Mouse (Mus musculus) limb, embryonic 10.5 days (tissue): ENCODE measurements around the gene Arnt2. TPM values are rescaled to one million over a fixed set of nuclear protein-coding genes. Genes with fewer than 3 reads are reported as not detected.

Source experiments
- DNase-seq: peaks from one replicate; pipeline ENCODE4 v3.0.0-alpha.2; 2017; ENCODE audit warnings: low spot score
- H3K27ac ChIP-seq: fragments of 300-500 bp; sonication (generic); 2 replicates; pipeline ENCODE4 v1.5.1; 2016; ENCODE audit warnings: mild to moderate bottlenecking
- H3K27me3 ChIP-seq: fragments of 300-500 bp; sonication (generic); 2 replicates; pipeline ENCODE4 v1.6.1; 2016; ENCODE audit warnings: low read depth, mild to moderate bottlenecking; ENCODE audit not compliant: poor library complexity, severe bottlenecking
- H3K36me3 ChIP-seq: fragments of 300-500 bp; sonication (generic); 2 replicates; pipeline ENCODE4 v1.6.1; 2016; ENCODE audit warnings: mild to moderate bottlenecking, moderate library complexity
- H3K4me1 ChIP-seq: fragments of 300-500 bp; sonication (generic); 2 replicates; pipeline ENCODE4 v1.6.1; 2016
- H3K4me3 ChIP-seq: fragments of 300-500 bp; sonication (generic); 2 replicates; pipeline ENCODE4 v1.5.1; 2016; ENCODE audit warnings: mild to moderate bottlenecking, moderate library complexity
- H3K9me3 ChIP-seq: fragments of 300-500 bp; sonication (generic); replicated peaks from 2 replicates; pipeline ENCODE4 v1.6.1; 2016; ENCODE audit warnings: mild to moderate bottlenecking
- WGBS: fragments of 180-500 bp; shearing (Covaris S2); methylation state at CpG from one replicate; pipeline ENCODE4 v1.1.7; 2016; 5-methylcytosine and 5-hydroxymethylcytosine counted together
- polyA plus RNA-seq: library from polyadenylated mRNA; unstranded; fragments of >200 nt; fragmentation: Nextera tagmentation; extraction: Ambion mirVana; gene quantifications from 2 replicates; pipeline ENCODE4 v1.2.1, GENCODE M21; 2016

Arnt2 gene
- polyA plus RNA-seq, 1 experiment from 2014 or later, result 18.4 TPM

DNA sequence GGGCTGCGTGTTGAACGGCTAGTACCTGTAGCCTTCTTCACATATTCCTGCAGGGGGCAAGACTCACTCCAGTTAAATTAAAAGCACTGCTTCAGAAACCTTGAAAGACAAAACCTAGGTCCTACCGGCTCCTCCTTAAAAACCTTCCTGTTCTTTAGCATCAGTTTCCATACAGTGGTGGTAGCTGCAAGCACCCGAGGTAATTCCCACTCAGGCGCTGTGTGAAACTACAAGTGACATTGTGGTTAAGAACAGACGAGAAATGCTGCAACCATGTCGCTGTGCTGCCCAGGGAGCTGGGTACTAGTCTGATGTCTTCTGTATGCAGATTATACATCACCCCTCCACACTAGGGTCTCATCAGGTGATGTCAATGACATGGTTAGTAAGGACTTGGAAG lies 25.9 kb downstream of the Arnt2 start:
- Histone ChIP-seq H3K27ac (no peak overlapping the region), H3K4me1 (no peaks in the 10 kb centered on the region), H3K4me3 (no peak overlapping the region), H3K27me3 (no peaks in the 10 kb centered on the region), H3K9me3 (no peaks in the 10 kb centered on the region), H3K36me3 (no peaks in the 10 kb centered on the region)
- WGBS, result 93% methylated on average over 7 of the region's 7 CpGs
- DNase-seq, result no peak

DNA sequence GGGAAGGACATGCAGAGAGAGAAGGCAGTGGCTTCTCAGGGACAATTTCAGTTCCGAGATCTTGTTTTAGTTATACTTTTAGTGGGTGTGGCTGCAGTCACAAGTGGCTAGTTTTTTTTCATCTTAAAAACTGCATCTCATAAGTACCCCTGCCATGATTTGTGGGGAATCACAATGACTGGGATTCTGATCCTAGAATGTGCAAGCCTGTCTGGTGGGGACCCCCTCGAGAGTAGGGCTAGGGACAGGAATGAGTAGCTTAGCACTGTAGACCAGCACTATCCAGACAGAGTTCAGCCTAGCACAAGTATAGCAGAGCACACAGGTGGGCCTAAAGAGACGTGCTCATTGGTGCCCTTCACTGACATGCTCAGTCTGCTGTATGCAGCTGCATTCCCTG lies 27.6 kb downstream of the Arnt2 start:
- Histone ChIP-seq H3K36me3 (no peaks in the 10 kb centered on the region), H3K4me3 (no peak overlapping the region), H3K27me3 (no peaks in the 10 kb centered on the region), H3K9me3 (no peaks in the 10 kb centered on the region), H3K4me1 (no peaks in the 10 kb centered on the region), H3K27ac (no peak overlapping the region)
- WGBS, result 94% methylated on average over 3 of the region's 3 CpGs
- DNase-seq, result no peak

DNA sequence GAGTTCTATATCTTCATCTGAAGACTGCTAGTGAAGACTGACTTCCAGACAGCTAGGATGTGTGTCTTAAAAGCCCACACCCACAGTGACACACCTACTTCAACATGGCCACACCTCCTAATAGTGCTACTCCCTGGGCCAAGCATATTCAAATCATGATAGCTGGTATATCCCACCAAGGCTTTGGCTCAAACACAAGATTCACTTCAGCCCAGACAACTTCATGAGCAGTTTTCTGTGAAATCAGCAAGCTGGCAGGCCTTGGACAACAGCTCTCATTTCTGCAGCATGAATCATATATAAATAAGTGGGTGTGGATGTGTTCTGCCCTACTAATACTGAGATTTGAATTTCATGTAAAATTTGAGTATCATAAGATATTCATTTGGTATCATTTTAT lies 29.2 kb downstream of the Arnt2 start:
- Histone ChIP-seq H3K27ac (no peak overlapping the region), H3K4me1 (no peaks in the 10 kb centered on the region), H3K9me3 (no peaks in the 10 kb centered on the region)

DNA sequence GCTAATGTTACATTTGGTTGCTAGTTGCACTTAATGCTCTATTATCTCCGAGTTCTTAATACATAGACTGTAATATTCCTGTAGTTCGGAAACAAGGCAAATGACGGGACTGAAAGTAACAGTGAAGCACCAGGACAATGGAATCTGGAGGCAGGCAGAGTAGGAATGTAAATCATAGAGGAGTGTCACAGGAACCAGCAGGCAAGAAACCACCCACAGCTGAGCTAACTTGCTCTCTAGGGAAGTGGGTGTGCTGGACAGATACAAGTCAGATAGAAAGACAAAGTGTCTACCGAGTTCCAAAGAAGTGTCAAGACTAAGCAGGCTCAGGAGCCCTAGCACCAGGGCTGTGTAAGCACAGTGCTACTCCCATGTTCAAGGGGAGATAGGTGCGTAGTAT lies 32.6 kb downstream of the Arnt2 start:
- Histone ChIP-seq H3K27me3 (no peaks in the 10 kb centered on the region), H3K4me1 (no peaks in the 10 kb centered on the region), H3K27ac (no peak overlapping the region), H3K9me3 (no peaks in the 10 kb centered on the region), H3K36me3 (no peaks in the 10 kb centered on the region), H3K4me3 (no peak overlapping the region)
- DNase-seq, result no peak
- 77% methylated on average over 5 of the region's 5 CpGs for WGBS

More for the DNA sequence above, 29.2 kb downstream of the Arnt2 start:
- Histone ChIP-seq H3K4me3 (no peak overlapping the region), H3K27me3 (no peaks in the 10 kb centered on the region), H3K36me3 (no peaks in the 10 kb centered on the region)
- no peak for DNase-seq

DNA sequence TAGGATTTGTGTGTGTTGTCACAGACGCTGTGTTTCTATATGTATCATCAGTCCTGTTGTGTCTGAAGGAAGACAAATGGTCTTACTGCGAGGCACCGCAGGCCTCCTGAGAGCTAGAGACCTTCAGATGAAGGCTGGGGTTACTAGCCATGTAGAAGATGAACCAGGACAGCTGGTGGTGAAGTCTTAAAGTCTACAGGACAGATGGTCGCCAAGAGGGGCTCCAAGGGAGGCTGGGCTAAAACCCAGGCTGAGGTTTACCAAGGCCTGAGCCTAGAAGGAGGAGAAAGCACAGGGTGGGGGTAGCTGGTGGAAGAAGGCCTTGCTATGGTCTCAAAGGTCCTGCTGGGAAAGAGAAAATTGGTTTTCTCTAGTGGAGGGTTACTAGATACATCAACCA lies 36.3 kb downstream of the Arnt2 start:
- no peaks in the 10 kb centered on the region for H3K27me3 ChIP-seq
- DNase-seq, result no peak
- 91% methylated on average over 4 of the region's 4 CpGs for whole genome bisulfite sequencing
- no peak overlapping the region for H3K27ac ChIP-seq
- H3K4me1 ChIP-seq, result no peaks in the 10 kb centered on the region
- no peaks in the 10 kb centered on the region for H3K36me3 ChIP-seq
- H3K4me3 ChIP-seq, result no peak overlapping the region
- no peaks in the 10 kb centered on the region for H3K9me3 ChIP-seq

DNA sequence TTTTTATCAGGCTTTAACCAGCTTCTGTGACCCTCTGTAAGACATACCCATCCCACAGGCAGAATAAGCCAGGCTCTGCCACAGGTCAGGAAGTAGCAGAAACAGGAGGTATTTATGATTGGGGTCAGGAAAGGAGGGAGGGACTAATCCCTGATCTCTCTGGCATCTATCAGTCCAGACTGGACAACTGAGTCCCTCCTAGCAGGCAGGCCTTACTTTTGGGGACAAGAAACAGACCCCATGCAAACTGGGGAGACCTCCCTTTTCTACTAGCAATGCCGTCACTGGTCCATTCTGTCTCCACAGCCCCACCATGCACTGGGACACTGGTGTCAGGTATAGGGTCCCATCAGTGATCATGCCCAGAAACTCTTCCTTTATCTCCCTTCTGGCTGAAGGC lies 37.1 kb downstream of the Arnt2 start:
- H3K27ac ChIP-seq, result no peak overlapping the region
- H3K36me3 ChIP-seq, result no peaks in the 10 kb centered on the region
- 80% methylated on average over 1 of the region's 1 CpGs for WGBS
- no peaks in the 10 kb centered on the region for H3K9me3 ChIP-seq
- no peaks in the 10 kb centered on the region for H3K4me1 ChIP-seq
- H3K4me3 ChIP-seq, result no peak overlapping the region
- no peak for DNase-seq
- H3K27me3 ChIP-seq, result no peaks in the 10 kb centered on the region

DNA sequence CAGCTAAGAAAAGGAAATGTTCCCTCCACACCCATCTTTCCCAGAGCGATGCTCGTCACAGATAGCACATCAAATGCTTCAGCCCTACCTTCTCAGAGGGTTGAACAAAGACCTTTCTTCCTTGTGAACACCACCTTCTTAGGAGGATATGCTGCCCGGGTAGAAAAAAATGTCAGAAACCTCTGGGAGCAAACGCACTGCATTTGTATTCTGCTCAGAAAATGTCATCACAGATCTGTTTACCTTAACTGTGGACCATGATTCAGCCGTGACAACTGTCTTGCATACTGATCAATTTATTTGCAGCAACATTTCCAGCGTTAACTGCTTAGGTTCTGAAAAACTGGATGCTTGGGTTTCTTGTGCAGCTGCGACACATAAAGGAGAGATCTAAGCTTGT lies 37.7 kb downstream of the Arnt2 start:
- Histone ChIP-seq H3K4me1 (no peaks in the 10 kb centered on the region), H3K9me3 (no peaks in the 10 kb centered on the region), H3K27me3 (no peaks in the 10 kb centered on the region), H3K36me3 (no peaks in the 10 kb centered on the region), H3K27ac (no peak overlapping the region), H3K4me3 (no peak overlapping the region)
- DNase-seq, result no peak
- WGBS, result 92% methylated on average over 7 of the region's 7 CpGs

DNA sequence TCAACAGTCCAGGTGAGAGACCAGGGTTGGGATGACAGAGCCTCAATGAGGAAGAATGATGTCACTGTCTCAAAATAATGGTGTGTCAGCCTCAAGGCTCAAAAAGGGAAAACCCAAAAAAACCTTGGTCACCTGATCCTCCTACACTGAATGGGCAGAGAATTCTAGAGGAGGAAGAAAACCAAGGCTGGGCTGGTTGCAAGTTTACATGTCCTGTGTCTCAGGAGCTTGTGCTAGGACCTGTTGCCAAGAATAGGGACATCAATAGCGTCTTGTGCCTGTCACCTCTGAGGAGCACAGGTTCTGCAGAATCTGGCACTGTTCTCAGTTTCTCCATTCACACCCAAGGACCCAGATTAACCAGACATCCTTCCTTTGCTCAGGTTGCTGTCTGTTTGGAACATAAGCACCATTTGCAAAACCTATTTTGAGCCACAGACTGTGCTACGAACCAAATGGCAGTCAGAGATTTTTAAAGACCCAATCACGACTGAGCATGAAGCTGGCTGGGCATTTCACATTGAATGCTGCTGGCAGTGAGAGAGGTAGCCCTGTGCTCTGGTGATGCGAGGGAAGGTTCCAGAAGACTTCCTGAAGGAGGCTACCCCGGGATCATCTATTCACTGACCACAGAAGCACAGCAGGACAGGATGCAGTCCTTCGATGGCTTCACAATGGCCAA lies 38.9 kb downstream of the Arnt2 start:
- 89% methylated on average over 6 of the region's 6 CpGs for WGBS
- peaks cover 4% of the 10 kb centered on the region; the same call in 1 of the 2 replicates for H3K36me3 ChIP-seq
- H3K27ac ChIP-seq, result no peak overlapping the region
- H3K9me3 ChIP-seq, result no peaks in the 10 kb centered on the region
- DNase-seq, result no peak
- H3K27me3 ChIP-seq, result no peaks in the 10 kb centered on the region
- H3K4me3 ChIP-seq, result no peak overlapping the region
- no peaks in the 10 kb centered on the region for H3K4me1 ChIP-seq

DNA sequence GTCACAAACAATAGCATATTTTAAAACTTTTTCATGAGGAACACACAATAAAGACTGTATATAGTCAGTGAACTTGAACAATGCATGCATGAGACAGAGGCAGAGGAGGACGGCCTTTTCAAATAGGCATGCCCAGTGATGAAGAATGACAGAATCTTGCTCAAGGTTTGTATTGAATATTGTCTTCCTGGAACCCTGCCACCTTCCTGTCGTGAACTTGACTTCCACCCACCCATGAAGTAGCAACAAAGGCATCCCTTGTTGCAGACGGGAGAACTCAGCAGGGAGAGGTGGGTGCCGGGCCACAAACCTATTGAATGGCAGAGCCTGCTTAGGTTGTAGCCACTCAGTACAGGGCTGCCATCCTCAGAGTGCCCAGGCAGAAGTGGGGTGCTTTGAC lies 43.7 kb downstream of the Arnt2 start:
- Histone ChIP-seq H3K27me3 (no peaks in the 10 kb centered on the region), H3K27ac (no peak overlapping the region), H3K4me1 (no peaks in the 10 kb centered on the region), H3K4me3 (no peak overlapping the region), H3K36me3 (peaks cover 4% of the 10 kb centered on the region; the same call in 1 of the 2 replicates), H3K9me3 (no peaks in the 10 kb centered on the region)
- 89% methylated on average over 4 of the region's 4 CpGs for WGBS
- no peak for DNase-seq

DNA sequence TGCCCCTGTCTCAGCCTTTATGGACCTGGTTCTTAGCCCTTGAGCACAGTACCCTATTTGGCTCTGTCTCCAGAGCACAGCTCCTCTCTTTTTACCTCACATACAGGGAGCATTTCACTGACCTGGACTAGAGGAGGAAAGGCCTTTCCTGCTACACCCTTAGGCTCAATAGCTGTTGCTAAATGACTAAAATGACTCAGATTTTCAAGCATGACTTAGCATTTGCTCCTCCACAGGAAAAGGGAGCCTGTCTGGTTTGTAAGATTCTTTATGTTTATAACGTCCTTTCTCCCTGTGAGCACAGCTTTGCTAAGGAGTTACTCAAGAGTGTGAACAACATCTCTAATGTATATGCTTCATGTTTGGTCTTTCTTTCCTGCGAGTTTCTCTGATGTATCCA lies 47.3 kb downstream of the Arnt2 start:
- no peak for DNase-seq
- Histone ChIP-seq H3K4me1 (no peaks in the 10 kb centered on the region; the same call in 1 of the 2 replicates), H3K27me3 (no peaks in the 10 kb centered on the region), H3K27ac (no peak overlapping the region), H3K4me3 (no peak overlapping the region), H3K36me3 (peaks cover 23% of the 10 kb centered on the region), H3K9me3 (no peaks in the 10 kb centered on the region)
- 52% methylated on average over 2 of the region's 2 CpGs for WGBS

DNA sequence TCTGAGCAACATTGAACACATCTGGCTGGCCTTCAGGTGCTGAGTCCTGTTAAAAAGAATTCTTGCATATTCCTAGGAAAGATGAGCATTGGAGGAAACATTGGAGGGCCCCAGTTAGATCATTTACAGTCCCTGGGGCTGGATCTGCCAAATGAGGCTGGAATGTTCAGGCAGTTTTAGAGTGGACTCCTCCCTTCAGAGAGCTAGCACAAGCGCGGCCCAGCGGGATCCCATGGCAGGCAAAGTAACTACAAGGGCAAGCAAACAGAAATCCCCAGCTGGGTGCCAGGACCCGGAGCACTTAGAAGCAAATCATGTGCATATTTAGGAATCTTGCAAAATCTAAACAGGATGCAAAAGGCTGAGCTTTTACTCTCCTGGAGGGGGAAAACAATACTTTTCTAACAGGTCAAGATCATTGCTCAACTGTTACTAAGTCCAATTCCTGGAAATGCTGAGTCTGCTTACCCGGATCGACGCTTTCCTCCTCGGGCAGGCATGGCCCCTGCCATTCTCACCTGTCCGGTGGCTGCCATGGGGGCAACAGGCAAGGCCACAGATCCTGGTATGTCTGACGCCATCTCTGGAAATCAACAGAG lies 48.8 kb downstream of the Arnt2 start:
- H3K36me3 ChIP-seq, result peaks cover 20% of the 10 kb centered on the region
- WGBS, result 84% methylated on average over 10 of the region's 10 CpGs
- H3K9me3 ChIP-seq, result no peaks in the 10 kb centered on the region
- H3K4me3 ChIP-seq, result no peak overlapping the region
- no peak overlapping the region for H3K27ac ChIP-seq
- no peaks in the 10 kb centered on the region for H3K27me3 ChIP-seq
- H3K4me1 ChIP-seq, result no peaks in the 10 kb centered on the region; the same call in 1 of the 2 replicates
- no peak for DNase-seq

DNA sequence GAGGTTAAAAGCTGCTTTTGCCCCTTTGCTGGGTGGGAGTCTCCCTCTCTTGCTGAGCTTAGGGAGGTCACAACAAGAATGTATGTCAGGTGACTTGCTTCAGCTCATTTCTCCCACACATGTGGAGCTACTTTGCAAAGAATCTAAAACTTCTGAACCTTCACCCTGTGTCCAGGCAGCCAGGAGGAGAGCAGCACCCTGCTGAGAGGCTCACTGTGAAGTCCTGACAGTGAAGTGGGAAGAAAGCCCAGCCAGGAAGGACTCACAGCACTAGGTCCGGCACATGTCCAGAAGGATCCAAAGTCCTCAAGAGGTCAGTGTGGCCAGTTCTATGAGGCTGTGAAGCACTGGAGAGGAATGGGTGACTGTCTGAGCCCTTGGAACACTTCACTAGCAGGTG lies 51.5 kb downstream of the Arnt2 start:
- Histone ChIP-seq H3K4me1 (no peaks in the 10 kb centered on the region; the same call in 1 of the 2 replicates), H3K9me3 (no peaks in the 10 kb centered on the region), H3K27ac (no peak overlapping the region), H3K4me3 (no peak overlapping the region), H3K27me3 (no peaks in the 10 kb centered on the region), H3K36me3 (peaks cover 22% of the 10 kb centered on the region)
- WGBS, result 84% methylated on average over 1 of the region's 1 CpGs
- no peak for DNase-seq

DNA sequence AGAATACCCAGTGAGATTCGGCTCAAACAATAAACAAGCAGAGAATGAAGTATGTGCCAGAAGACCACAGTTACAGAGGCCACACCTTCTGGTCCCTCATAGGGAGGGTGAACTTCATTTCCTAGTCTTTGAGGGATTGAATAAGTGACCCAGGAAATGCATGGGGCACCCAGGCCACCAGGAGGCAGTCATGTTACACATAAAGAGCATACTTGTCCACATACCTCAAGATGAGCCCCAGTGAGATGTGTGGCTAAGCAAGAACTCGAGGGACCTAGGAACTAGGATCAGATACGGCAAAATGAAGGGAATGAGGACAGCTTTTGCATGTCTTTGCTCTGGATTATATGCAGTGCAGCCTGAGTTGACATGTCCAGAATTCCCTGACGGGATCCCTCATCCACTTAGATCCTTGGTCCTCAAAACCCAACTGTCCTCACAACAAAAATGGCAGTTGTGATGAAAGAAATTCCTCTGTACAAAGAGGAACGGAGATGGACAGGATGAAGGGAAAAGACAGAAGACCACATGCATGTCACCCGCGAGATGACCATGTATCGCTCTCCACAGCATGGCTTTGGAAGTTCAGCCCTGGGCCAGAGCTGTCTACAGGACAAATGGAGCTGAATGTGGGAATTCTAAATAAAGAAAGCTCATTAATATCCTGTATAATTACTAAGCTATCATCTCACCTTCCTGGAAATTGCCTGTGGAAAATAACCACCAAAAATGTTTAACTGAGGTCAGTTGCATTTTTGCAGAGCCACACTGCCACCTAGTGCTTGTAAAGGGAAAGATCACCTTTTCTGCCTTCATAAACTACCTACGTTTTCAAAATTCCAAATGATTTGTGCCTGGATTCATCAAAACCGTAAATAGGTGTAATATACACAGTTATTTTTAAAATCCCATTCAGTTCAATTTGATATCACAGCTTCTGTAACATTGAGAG lies 54.1 kb downstream of the Arnt2 start:
- Histone ChIP-seq H3K4me3 (no peak overlapping the region), H3K27me3 (no peaks in the 10 kb centered on the region), H3K9me3 (no peaks in the 10 kb centered on the region), H3K27ac (no peak overlapping the region), H3K36me3 (peaks cover 29% of the 10 kb centered on the region), H3K4me1 (no peaks in the 10 kb centered on the region; the same call in 1 of the 2 replicates)
- WGBS, result 73% methylated on average over 10 of the region's 10 CpGs
- DNase-seq, result peak; percentile 34
